Mouse (Mus musculus) midbrain, postnatal 0 days (tissue): Measurements from ENCODE around the gene Dxo. TPM values are rescaled to one million over a fixed set of nuclear protein-coding genes. Genes with fewer than 3 reads are reported as not detected.
"Not testable (repeated sequence)": the region's sequence is repeated elsewhere in the genome, so short reads cannot be mapped to it uniquely, and the experiment has no call there.

Source experiments
- ATAC-seq: fragments of 200-750 bp; cut with Nextera tagmentation; 2 replicates; pipeline ENCODE4 v1.8.0; 2017; ENCODE audit warnings: moderate number of reproducible peaks, mild to moderate bottlenecking, moderate TSS enrichment, moderate library complexity; ENCODE audit not compliant: low FRiP score
- DNase-seq: peaks from one replicate; pipeline ENCODE4 v3.0.0-alpha.2; 2015; ENCODE audit warnings: low spot score
- H3K27ac ChIP-seq: fragments of 300-500 bp; sonication (generic); 2 replicates; pipeline ENCODE4 v1.5.1; 2014; ENCODE audit warnings: low read depth, mild to moderate bottlenecking, low read length, mixed read lengths
- H3K27me3 ChIP-seq: fragments of 300-500 bp; sonication (generic); 2 replicates; pipeline ENCODE4 v1.6.1; 2014; ENCODE audit warnings: low read length, control low read depth, mixed read lengths; ENCODE audit not compliant: insufficient read depth
- H3K36me3 ChIP-seq: fragments of 300-500 bp; sonication (generic); 2 replicates; pipeline ENCODE4 v1.6.1; 2014; ENCODE audit warnings: low read length, control low read depth, mixed read lengths; ENCODE audit not compliant: insufficient read depth
- H3K4me1 ChIP-seq: fragments of 300-500 bp; sonication (generic); 2 replicates; pipeline ENCODE4 v1.6.1; 2014; ENCODE audit warnings: mild to moderate bottlenecking, control low read depth, antibody characterized with exemption, low read length, mixed read lengths; ENCODE audit not compliant: insufficient read depth
- H3K4me2 ChIP-seq: fragments of 300-500 bp; sonication (generic); 2 replicates; pipeline ENCODE4 v1.6.1; 2014; ENCODE audit warnings: low read depth, mild to moderate bottlenecking, low read length, mixed read lengths; ENCODE audit not compliant: poor library complexity, severe bottlenecking
- H3K4me3 ChIP-seq: fragments of 300-500 bp; sonication (generic); 2 replicates; pipeline ENCODE4 v1.5.1; 2014; ENCODE audit warnings: low read depth, mild to moderate bottlenecking, low read length, moderate library complexity
- H3K9ac ChIP-seq: fragments of 300-500 bp; sonication (generic); replicated peaks from 2 replicates; pipeline ENCODE4 v1.6.1; 2014; ENCODE audit warnings: mild to moderate bottlenecking, low read length, moderate library complexity, mixed read lengths; ENCODE audit not compliant: poor library complexity, severe bottlenecking
- H3K9me3 ChIP-seq: fragments of 300-500 bp; sonication (generic); 2 replicates; pipeline ENCODE4 v1.6.1; 2016; ENCODE audit warnings: low read length, control low read depth
- CTCF ChIP-seq: IDR thresholded peaks from 2 replicates; pipeline ENCODE4 v1.5.1; 2016; ENCODE audit warnings: antibody characterized with exemption, mild to moderate bottlenecking
- WGBS: fragments of 180-500 bp; shearing (Covaris S2); extraction: QIAGEN DNeasy Blood & Tissue Kit; methylation state at CpG from one replicate; pipeline ENCODE4 v1.1.7; 2014; 5-methylcytosine and 5-hydroxymethylcytosine counted together
- polyA plus RNA-seq: library from polyadenylated mRNA; unstranded; fragments of >200 nt; fragmentation: Nextera tagmentation; extraction: Ambion mirVana; gene quantifications from 2 replicates; pipeline ENCODE4 v1.2.1, GENCODE M21; 2015
- total RNA-seq: library from RNA; depleted of rRNA; stranded (reverse); fragments of >200 nt; gene quantifications from 2 replicates; pipeline ENCODE4 v1.2.3, GENCODE M21; 2014; rRNA removed

Dxo gene
- total RNA-seq (34.5 and 40.7 TPM in 2 replicates), polyA plus RNA-seq (56.4 and 59.1 TPM in 2 replicates)

DNA sequence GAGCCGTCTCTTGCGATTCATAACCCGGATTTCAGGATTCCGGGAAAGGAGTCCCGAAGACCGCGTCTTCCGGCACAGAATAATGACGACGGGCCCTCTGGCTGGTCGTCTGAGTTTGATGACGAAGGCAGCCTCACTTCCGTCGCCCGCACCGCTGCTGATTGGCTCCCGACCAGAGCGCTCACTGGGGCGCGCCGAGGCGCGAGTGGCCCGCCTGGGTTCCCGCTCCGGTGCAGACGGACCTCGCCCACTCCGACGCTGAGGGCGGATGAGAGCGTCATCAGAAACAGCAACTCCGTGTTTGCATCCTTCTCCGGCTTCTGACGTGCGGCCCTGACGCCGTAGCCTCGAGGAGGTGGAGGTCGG lies at the start of gene Dxo, which contains the start of gene Stk19:
Dxo (plus strand) TSS at position 164 of the 366 bp plus-strand sequence.
Stk19 (minus strand) TSS at position 90 of the 366 bp plus-strand sequence.
- peaks cover 5% of the 10 kb centered on the region; the same call in 1 of the 2 replicates for H3K4me1 ChIP-seq
- H3K9ac ChIP-seq, result peak within 1 kb of the TSS; percentile 71
- under 1% methylated on average over 40 of the region's 40 CpGs for WGBS
- no peaks in the 10 kb centered on the region for H3K9me3 ChIP-seq
- DNase-seq, result peak; percentile 98
- H3K36me3 ChIP-seq, result peaks cover 26% of the 10 kb centered on the region
- H3K4me2 ChIP-seq, result peak within 1 kb of the TSS; percentile 98
- H3K27me3 ChIP-seq, result no peaks in the 10 kb centered on the region
- TF ChIP-seq CTCF, result no peak
- H3K27ac ChIP-seq, result peak within 1 kb of the TSS; percentile 77
- peak within 1 kb of the TSS; percentile 57 for H3K4me3 ChIP-seq
- ATAC-seq, result peak; percentile 91

DNA sequence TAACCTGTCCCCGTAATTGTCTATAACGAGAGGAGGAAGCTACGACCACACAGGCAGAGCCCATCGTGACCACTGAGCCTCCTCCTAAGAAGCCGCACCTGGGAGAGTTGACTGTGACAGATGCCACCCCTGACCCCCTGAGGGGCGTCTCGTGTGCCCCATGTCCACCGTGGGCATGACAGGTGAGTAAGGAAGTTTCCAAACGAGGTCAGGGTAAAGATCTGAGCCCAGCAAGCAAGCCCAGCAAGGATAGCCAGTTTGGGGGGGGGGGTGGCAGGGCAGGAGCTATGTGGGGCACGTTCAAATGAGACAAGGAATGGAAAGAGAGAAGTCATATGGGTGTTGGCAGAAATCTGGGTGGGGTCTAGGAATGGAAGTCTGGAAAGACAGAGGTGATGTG lies 41.8 kb upstream of the Dxo start:
- ATAC-seq (no peak), DNase-seq (no peak)
- 91% methylated on average over 10 of the region's 10 CpGs for WGBS
- no peak for TF ChIP-seq CTCF
- Histone ChIP-seq H3K9me3 (no peaks in the 10 kb centered on the region), H3K4me2 (no peak overlapping the region), H3K9ac (no peak overlapping the region), H3K4me1 (no peaks in the 10 kb centered on the region), H3K4me3 (no peak overlapping the region), H3K27ac (no peak overlapping the region), H3K36me3 (no peaks in the 10 kb centered on the region), H3K27me3 (no peaks in the 10 kb centered on the region)

DNA sequence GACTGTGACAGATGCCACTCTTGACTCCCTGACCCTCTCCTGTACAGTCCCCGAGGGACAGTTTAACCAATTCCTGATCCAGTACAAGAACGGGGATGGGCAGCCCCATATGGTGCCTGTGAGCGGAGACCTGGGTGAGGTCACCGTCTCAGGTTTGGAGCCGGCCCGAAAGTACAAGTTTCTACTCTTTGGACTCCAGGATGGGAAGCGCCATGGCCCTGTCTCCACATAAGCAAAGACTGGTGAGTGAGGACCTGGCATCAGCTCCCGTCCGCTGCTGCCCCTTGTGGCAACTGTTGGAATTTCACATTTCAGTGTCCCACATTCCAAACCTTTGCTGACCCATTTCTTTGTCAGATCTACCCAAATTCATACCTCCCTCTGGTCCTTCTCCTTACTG lies 41.2 kb upstream of the Dxo start:
- 67% methylated on average over 9 of the region's 9 CpGs for WGBS
- Histone ChIP-seq H3K9me3 (no peaks in the 10 kb centered on the region), H3K9ac (no peak overlapping the region), H3K4me1 (no peaks in the 10 kb centered on the region), H3K36me3 (no peaks in the 10 kb centered on the region), H3K4me2 (no peak overlapping the region), H3K27me3 (no peaks in the 10 kb centered on the region), H3K27ac (no peak overlapping the region), H3K4me3 (no peak overlapping the region)
- DNase-seq (no peak), ATAC-seq (no peak)
- TF ChIP-seq CTCF, result peak; percentile 53

DNA sequence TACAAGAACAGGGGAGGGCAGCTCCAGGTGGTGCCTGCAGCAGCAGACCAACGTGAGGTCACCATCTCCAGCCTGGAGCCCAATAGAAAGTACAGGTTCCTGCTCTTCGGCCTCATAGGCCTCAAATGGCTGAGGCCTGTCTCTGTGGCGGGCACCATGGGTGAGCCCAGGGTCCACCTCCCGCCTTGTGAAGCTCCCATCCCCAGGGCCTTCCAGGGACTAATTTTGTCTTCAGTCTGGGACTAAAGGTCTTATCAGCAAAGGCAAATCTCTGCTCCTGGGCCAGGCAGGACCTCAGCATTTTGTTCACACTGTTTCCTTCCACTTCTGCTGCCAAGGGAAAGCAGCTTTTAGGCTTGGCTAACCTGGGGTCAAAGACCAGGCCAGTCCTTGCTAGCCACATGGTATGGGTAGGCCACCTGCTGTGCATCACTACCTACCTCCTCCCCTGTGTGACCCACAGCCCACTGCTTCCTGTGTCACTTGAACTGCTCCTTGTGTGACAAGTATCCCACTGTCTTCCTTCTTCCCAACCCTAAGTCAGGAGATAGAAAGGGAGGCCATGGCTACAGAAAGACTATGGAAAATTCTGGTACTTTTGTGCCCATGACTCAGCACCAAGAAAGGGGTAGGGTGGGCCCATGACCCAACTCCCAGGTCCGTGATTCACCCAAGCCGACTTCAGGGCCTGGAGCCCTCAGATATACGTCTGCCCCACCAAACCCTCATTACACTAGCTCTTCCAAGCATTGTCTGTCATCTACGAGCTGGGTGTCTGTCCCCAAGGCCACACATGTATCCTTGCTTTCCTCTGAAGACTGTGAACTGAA lies 40.3 kb upstream of the Dxo start:
- TF ChIP-seq CTCF, result no peak
- DNase-seq (no peak), ATAC-seq (no peak)
- Histone ChIP-seq H3K27me3 (no peaks in the 10 kb centered on the region), H3K27ac (no peak overlapping the region), H3K9me3 (no peaks in the 10 kb centered on the region), H3K9ac (no peak overlapping the region), H3K36me3 (no peaks in the 10 kb centered on the region), H3K4me3 (no peak overlapping the region), H3K4me1 (no peaks in the 10 kb centered on the region), H3K4me2 (no peak overlapping the region)
- 84% methylated on average over 8 of the region's 8 CpGs for WGBS

DNA sequence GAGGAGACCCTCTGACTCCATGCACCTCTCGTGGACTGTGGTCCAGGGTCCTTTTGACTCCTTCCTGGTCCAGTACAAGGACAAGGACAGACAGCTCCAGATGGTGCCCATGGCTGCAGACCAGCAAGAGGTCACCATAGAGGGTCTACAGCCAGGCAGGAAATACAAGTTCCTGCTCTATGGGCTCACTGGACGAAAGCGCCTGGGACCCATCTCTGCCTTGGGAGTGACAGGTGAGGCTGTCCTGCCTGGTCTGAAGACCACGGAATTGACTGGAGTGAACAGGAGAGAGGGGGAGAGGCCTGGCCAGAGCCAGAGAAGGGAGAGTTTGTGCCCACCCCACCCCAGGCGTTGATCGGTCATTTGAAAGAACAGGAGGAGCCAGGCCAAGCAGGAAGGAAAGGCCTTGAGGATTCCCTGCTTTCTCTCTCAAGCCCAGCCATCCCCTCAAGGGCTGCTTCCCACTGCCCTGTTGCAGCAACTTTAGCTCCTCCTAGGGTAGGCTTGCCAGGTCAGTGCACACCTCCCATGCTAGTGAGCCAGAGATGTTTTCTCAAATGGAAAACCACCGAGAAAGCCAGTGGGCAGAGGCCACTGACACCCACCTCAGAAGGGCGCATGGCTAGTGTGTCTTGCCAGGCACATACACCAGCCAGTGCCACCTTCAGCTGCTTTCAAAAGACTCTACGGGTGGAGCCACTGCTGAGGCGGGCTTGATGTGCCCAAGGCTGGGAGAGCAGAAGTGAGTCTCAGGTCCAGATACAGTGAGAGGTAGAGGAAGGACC lies 39.4 kb upstream of the Dxo start:
- H3K27me3 ChIP-seq, ATAC-seq, H3K4me1 ChIP-seq, H3K9ac ChIP-seq, H3K9me3 ChIP-seq, H3K4me3 ChIP-seq, H3K27ac ChIP-seq, H3K36me3 ChIP-seq, DNase-seq, H3K4me2 ChIP-seq: not testable (repeated sequence)
- WGBS, result 91% methylated on average over 10 of the region's 10 CpGs

DNA sequence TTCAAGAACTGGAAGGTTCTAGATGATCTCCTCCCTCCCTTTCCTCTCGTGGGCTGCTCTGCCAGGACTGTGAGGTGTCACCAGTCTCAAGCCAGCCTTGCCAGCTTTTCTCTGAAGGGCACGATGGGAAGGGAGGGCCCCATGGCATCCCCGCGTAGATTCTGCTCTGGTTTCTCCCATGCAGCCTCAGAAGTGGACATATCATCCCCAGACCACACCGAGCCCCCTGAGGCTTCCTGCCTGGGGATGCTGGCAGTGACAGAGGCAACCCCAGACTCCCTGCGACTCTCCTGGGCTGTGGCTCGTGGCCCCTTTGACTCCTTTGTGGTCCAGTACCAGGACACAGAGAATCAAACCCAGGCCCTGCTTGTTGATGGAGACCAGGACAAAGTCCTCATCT lies 38.7 kb upstream of the Dxo start:
- not testable (repeated sequence) for H3K36me3 ChIP-seq, H3K9me3 ChIP-seq, H3K4me3 ChIP-seq, H3K4me2 ChIP-seq, DNase-seq, H3K4me1 ChIP-seq, ATAC-seq, H3K27me3 ChIP-seq, H3K27ac ChIP-seq, H3K9ac ChIP-seq
- WGBS, result 91% methylated on average over 6 of the region's 7 CpGs
